Mouse (Mus musculus) mammary gland, adult 2 months (tissue): ENCODE results near the gene G3bp2. TPM values are rescaled to one million over a fixed set of nuclear protein-coding genes. Genes with fewer than 3 reads are reported as not detected.

ENCODE experiments used
- polyA plus RNA-seq: library from polyadenylated mRNA; depleted of rRNA; stranded (reverse); fragments of >200 nt; gene quantifications from 2 replicates; pipeline ENCODE4 v1.2.3, GENCODE M21; 2012; ENCODE audit warnings: low replicate concordance; rRNA removed

Gene G3bp2
- polyA plus RNA-seq = 14.8 and 28.2 TPM in 2 replicates

GRCm38 (mm10) chr5:92083417-92084038, at the start of gene G3bp2:
Gene G3bp2, minus strand, starts transcription at chr5:92083719.

GRCm38 (mm10) chr5:92043783-92044182, 39.7 kb downstream of the G3bp2 start, which contains the start of gene Cdkl2:
Gene Cdkl2, minus strand, starts transcription at chr5:92043883.

Other genes with a start within 250 kb of the G3bp2 start
- gene Rchy1, start 120.7 kb downstream of the G3bp2 start, polyA plus RNA-seq = 15.7 and 40.2 TPM in 2 replicates
- 0.23 TPM in 1 of 2 replicates, not detected in the other for gene Odaph, start 96.2 kb downstream of the G3bp2 start, polyA plus RNA-seq
- 1.3 and 2.4 TPM in 2 replicates for gene Cdkl2, start 39.8 kb downstream of the G3bp2 start, polyA plus RNA-seq
- 24.9 and 26.0 TPM in 2 replicates for gene Uso1, start 54.2 kb upstream of the G3bp2 start, polyA plus RNA-seq
- gene U90926, start 131.7 kb upstream of the G3bp2 start, polyA plus RNA-seq = not detected in 2 replicates
- gene Ppef2, start 172.6 kb upstream of the G3bp2 start, polyA plus RNA-seq = 1.8 and 2.6 TPM in 2 replicates
- 96.5 and 118 TPM in 2 replicates for gene Naaa, start 194.5 kb upstream of the G3bp2 start, polyA plus RNA-seq
- 9.1 and 12.4 TPM in 2 replicates for gene Sdad1, start 226.8 kb upstream of the G3bp2 start, polyA plus RNA-seq
- gene Cxcl9, start 244.4 kb upstream of the G3bp2 start, polyA plus RNA-seq = 54.6 and 78.7 TPM in 2 replicates
- 41.7 and 96.6 TPM in 2 replicates for gene Art3, start 248.1 kb upstream of the G3bp2 start, polyA plus RNA-seq